Mouse (Mus musculus): ENCODE results near the gene Faf2. TPM values are rescaled to one million over a fixed set of nuclear protein-coding genes. Genes with fewer than 3 reads are reported as not detected.

Gene Faf2
- polyA plus RNA-seq (2017; shearing (Covaris generic)), result 10 to 100 TPM; 65.1 to 66.9 TPM

DNA sequence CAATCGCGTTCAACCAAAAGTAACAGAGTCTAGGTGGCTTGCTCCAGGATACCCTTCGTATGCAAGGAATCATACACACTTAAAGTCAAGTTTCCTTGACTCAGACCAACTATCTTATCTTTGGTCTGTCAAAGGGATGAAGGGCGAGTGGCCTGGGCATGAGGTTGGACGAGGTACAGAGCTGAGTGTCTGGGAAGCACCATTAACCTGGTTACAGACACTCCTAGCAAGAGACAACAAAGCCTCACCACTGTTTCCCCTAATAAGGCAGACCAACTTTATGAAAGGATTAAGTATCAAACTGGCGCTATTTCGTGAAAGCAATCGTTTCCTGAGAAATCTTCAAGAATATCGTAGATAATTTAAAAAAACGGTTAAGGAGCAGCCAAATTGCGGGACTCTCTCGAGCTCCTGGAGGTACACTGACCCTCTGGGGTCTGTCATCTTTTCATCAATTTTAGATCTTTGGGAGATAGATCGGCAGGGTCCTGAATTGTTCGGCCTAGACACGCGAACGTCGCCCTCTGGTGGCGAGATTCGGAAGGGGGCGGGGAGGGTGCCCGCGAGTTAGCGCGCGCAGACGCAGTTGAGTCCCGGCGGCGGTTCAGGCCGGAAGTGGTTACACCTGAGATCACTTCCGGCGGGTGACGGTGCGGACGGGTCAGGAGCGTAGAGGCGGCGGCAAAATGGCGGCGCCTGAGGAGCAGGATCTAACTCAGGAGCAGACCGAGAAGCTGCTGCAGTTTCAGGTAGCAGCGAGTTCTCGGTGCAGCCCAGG, at the start of gene Faf2:
Faf2 (plus strand) TSS at position 630 of the 778 bp plus-strand sequence.

DNA sequence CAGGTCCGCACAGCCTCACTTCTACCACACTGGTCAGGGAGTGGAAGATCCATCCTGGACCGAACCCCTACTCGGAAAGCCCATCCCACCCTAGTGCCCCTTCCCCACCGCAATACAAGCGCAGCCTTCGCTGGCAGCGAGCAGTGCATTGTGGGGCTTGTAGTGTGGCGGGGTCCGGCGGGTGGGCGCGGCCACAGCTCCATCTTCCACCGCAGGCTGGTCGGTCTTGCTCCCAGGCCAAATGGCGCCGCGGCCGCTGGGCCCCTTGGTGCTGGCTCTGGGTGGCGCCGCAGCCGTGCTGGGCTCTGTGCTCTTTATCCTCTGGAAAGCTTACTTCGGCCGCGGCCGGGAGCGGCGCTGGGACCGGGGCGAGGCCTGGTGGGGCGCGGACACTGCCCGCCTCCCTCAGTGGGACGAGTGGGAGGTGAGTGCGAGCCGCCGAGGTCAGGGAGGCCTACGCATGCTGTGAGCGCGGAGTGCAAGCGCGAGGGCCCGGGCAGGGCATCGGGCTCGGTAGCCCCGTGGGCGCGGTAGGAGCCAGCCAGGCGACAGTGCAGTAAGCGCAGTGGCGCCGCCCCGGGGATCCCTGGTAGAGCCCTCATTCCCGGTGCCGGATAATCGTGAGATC, 46.6 kb upstream of the Faf2 start, which contains the start of gene Arl10:
Arl10 (plus strand) TSS at position 162 of the 628 bp plus-strand sequence.

DNA sequence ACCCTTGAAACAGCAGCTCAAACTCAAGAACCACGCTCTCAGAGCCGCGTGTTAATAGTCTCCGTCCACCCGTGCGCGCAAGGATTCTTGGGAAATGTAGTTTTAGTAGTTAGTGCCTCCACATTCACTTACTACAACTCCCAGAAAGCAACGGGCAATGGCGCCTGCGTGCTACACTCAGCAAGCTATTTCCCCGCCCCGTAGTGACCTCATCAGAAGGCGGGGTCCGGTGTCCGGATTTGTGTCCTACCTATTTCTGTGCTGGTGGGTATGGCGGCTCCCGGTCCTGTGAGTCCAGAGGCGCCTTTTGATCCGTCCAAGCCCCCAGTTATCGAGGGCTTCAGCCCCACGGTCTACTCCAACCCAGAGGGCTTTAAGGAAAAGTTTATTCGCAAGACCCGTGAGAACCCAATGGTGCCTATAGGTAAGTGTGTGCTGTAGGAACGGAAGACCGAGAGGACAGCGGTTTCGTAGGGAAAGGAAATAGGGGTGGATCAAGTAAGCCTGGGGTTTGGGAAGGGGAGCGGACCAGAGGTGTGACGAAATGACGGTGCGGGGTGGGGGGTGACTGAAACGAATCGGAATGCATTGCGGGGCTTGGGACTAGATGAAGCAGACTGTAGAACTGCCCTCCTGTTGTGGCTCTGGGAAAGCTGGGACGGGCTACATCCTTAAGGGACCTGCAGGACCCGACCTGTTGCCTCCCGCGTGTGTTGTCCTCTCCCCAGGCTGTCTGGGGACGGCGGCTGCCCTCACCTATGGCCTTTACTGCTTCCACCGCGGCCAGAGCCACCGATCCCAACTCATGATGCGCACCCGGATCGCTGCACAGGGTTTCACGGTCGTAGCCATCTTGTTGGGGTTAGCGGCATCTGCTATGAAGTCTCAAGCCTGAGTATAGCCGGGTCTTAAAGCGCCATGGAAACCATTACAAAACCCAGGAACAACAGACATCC, 31.3 kb upstream of the Faf2 start, which contains the start of the genes Nop16 and Higd2a:
Nop16 (minus strand) TSS at position 95 of the 956 bp plus-strand sequence.
Higd2a (plus strand) TSS at position 212 of the 956 bp plus-strand sequence.

DNA sequence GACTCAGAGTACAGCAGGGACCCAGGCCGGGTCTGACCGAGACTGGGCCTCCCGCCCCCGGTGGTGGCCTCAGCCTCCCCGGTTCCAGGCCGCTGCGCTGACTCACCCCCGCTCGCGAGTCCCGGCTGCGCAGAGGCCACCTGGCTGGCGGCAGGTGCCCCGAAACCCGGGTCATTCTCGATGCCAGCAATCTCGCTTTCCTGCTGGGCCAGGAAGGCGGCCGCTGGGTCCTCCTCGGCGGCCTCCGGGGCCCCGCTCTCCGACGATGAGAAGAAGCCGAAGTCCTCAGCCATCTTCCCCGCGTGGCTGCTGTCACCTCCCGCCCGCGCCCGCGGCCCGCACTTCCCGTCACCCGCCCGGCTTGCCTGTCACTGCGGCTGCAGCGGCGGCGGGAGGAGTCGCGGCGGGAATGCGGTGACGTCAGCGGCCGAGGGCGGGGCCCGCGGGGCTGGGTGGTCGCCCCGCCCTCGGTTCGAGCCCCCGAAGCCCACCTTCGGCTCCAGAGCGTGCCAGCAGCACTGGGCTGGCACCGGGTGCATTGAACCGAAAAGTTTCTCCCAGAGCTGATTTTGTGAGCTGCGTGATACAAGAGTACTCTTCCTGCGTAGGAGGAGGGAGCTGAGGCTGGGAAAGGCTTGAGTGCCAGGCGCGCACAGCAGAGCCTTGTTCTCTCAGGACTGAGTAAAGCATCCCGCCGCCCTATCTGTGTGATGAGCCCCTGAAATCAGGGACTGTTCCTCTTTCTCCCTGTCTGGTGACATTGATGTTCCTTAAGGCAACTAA, 10.4 kb upstream of the Faf2 start, which contains the start of gene Cltb:
Cltb (minus strand) TSS at position 373 of the 783 bp plus-strand sequence.

DNA sequence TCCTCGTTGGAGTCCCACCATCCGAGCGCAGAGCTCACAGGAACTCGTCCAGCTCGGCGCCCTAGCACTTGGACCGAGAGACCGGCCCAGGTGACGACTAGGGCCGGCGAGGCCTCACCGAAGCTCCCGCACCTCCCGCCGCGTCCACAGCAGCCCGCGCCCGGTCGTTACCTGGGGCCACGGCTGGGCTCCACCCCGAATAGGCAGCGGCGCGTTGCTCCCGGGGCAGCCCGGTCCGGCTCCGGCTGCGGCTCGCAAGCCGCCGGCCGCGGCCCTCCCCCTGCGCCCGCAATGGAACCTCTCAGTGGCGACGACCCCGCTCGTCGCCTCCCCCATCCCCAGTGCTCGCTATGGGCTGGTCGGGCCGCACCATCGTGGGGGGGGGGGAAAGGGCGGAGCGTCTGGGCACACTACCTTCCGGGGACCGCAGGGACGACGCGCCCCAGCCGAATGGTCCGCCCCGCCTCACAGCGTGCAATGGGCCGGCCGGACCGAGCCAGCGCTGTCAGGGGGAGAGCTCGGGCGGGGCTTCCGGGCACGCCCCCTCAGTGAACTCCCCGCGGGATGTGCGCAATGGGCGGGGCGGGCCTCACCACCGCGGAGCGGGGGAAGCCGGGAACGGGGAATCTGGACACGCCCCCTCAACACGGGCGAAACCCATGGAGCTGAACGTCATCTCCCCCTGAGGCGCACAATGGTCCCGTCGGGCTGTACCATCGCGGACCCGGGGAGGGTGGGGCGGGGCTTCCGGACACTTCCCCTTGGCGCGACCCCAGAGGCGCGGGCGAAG, 72.2 kb downstream of the Faf2 start, which contains the start of gene Rnf44:
Rnf44 (minus strand) TSS at position 350 of the 790 bp plus-strand sequence.

DNA sequence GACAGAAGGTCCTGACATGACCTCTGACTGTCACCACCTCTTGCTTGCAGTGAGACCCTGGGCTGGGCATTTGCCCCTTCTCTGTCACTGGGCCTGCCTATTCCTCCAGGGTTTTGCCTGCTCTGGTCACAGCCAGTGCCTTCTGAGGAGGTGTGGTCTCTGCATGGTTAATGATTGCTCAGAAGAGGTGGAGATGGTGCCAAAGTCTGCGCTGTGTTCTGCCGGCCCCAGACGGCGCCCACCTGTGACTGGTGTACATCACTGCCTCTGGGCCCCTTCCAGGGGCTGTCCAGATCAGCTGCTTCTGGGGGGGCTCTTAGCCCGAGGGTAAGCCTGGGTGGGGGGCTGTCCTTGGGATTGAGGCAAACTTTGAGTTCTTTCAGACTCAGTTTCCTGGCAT, 79.7 kb downstream of the Faf2 start, which contains the start of gene Cdhr2:
Cdhr2 (plus strand) TSS at position 219 of the 400 bp plus-strand sequence.

Other genes starting within 250 kb of the Faf2 start
- gene Thoc3, start 152.9 kb upstream of the Faf2 start, polyA plus RNA-seq (2017; shearing (Covaris generic)), result 10 to 100 TPM; 40.7 to 55.1 TPM
- 10 to 100 TPM; 13.0 to 15.0 TPM for gene Simc1, start 118.0 kb upstream of the Faf2 start, polyA plus RNA-seq (2017; shearing (Covaris generic))
- 10 to 100 TPM; 73.7 to 84.8 TPM for gene 4833439L19Rik, start 56.3 kb upstream of the Faf2 start, polyA plus RNA-seq (2017; shearing (Covaris generic))
- gene Arl10, start 46.8 kb upstream of the Faf2 start, polyA plus RNA-seq (2017; shearing (Covaris generic)), result 1 to 10 TPM; 4.5 to 7.9 TPM
- gene Nop16, start 31.7 kb upstream of the Faf2 start, polyA plus RNA-seq (2017; shearing (Covaris generic)), result 10 to 100 TPM; 34.2 to 64.2 TPM
- gene Higd2a, start 31.6 kb upstream of the Faf2 start, polyA plus RNA-seq (2017; shearing (Covaris generic)), result 100 to 1,000 TPM; 201 to 236 TPM
- 10 to 100 TPM; 20.5 to 59.0 TPM for gene Cltb, start 10.4 kb upstream of the Faf2 start, polyA plus RNA-seq (2017; shearing (Covaris generic))
- gene Rnf44, start 72.1 kb downstream of the Faf2 start, polyA plus RNA-seq (2017; shearing (Covaris generic)), result 10 to 100 TPM; 48.4 to 92.0 TPM
- gene Cdhr2, start 79.7 kb downstream of the Faf2 start, polyA plus RNA-seq (2017; shearing (Covaris generic)), result under 1 TPM in 1 of 2 experiments, not detected in 1; 0.09 TPM
- gene Gprin1, start 128.1 kb downstream of the Faf2 start, polyA plus RNA-seq (2017; shearing (Covaris generic)), result under 1 TPM in 1 of 2 experiments, not detected in 1; 0.04 TPM
- under 1 TPM in 1 of 2 experiments, not detected in 1; 0.45 TPM for gene Sncb, start 144.8 kb downstream of the Faf2 start, polyA plus RNA-seq (2017; shearing (Covaris generic))
- gene Eif4e1b, start 162.2 kb downstream of the Faf2 start, polyA plus RNA-seq (2017; shearing (Covaris generic)), result not detected
- 1 to 10 TPM; 3.3 to 9.6 TPM for gene Tspan17, start 167.6 kb downstream of the Faf2 start, polyA plus RNA-seq (2017; shearing (Covaris generic))

All from activated CD4-positive, CD25-positive, alpha-beta regulatory T cell (primary cell).